Mouse (Mus musculus): Measurements from ENCODE around the gene Bmpr2.

DNA sequence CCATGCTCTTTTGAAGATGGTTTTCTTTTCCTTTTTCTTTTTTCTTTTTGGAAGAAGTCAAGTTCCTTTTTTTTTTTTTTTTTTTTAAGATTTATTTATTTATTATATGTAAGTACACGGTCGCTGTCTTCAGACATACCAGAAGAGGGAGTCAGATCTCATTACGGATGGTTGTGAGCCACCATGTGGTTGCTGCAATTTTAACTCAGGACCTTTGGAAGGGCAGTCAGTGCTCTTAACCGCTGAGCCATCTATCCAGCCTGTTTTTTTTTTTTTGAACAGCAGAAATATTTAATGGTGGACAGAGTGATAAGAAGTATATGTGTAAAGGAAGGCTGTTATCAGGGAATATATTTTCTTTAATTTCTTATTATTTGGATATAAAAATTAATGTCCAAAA lies 49.6 kb downstream of the Bmpr2 start:
- TF ChIP-seq CTCF (IDR thresholded peaks at IDR 0.05; ENCODE audit: extremely low read depth, insufficient read depth, insufficient read length, insufficient replicate concordance): no peak
- TF ChIP-seq POLR2A (IDR thresholded peaks at IDR 0.05; ENCODE audit: low read depth, low read length): no peak

Data from spleen, adult 2 months (tissue).